Mouse (Mus musculus) frontal cortex, adult 2 months (tissue): Measurements from ENCODE around the gene Gm13420. TPM values are rescaled to one million over a fixed set of nuclear protein-coding genes. Genes with fewer than 3 reads are reported as not detected.
"Not testable (repeated sequence)": the region's sequence is repeated elsewhere in the genome, so short reads cannot be mapped to it uniquely, and the experiment has no call there.

Experiments
- DNase-seq, 2 experiments: peaks; one replicate each; pipeline ENCODE4 v3.0.0; 2022; ENCODE audit warnings: low spot score in 1 of 2; ENCODE audit errors: extremely low spot score in 1 of 2
- polyA plus RNA-seq: library from polyadenylated mRNA; depleted of rRNA; stranded (reverse); fragments of >200 nt; gene quantifications from 2 replicates; pipeline ENCODE4 v1.2.3, GENCODE M21; 2012

Gene Gm13420
- polyA plus RNA-seq, 1 experiment: 0.38 TPM

- DNase-seq: peak in 1 of 2 experiments; percentile 27
These were observed 12.1 kb downstream of the Gm13420 start for GRCm38 (mm10) chr2:29739368-29739767.

DNA sequence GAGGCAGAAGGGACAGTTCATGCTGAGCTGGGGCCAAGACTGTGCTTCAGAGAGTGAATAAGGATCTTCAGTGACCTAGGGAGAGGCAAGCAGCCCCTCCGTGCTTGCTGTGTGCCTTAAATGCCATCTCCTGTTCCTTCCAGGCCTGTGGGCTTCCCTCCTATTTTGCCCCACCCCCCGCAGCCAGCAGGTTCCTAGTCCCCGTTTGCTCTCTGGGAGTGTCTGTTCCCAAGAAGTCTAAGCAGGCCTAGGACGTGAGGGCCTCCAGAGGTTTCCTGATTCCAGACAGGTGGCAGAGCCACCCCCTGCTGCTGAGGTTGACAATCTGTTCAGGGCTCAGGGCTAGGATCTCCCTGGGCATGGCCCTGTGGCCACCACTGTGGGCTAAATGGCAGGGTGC, 12.7 kb downstream of the Gm13420 start:
- no peak for DNase-seq

DNA sequence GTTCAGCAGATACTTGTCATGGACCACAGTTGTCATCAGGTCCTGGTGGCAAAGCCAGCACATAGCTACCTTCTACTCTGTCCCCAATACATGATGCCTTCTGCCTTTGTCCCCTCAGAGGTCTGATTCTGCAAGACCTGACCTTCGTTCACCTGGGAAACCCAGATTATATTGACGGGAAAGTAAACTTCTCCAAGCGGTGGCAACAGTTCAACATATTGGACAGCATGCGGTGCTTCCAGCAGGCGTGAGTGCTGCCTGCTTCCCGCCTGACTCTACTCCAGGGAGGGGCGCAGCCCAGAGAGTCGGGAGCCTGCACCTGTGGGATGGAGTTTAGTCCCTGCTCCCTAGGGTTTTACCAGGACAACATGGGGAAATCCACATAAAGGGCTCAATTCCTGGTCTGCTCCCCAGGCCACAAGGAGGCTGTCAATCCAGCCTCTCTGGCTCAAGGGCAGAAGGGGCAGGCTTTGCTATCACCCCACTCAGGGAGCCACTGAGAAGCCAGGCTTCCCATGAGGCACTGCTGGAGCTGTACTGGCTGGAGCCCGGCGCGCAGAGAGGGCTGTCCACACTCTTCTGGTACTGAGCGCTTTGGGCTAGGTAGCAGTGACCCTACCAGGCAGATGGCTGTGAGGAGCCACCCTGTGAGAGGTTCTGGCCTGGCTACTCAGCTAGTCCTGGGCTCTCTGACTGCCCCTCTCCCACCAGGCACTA, 14.1 kb downstream of the Gm13420 start:
- no peak for DNase-seq

- DNase-seq: no peak
These were observed 15.8 kb downstream of the Gm13420 start for GRCm38 (mm10) chr2:29735708-29736107.

GRCm38 (mm10) chr2:29733348-29733747, 18.1 kb downstream of the Gm13420 start:
- DNase-seq: no peak

- DNase-seq: no peak
These were observed 18.9 kb downstream of the Gm13420 start for GRCm38 (mm10) chr2:29732559-29732958.

DNA sequence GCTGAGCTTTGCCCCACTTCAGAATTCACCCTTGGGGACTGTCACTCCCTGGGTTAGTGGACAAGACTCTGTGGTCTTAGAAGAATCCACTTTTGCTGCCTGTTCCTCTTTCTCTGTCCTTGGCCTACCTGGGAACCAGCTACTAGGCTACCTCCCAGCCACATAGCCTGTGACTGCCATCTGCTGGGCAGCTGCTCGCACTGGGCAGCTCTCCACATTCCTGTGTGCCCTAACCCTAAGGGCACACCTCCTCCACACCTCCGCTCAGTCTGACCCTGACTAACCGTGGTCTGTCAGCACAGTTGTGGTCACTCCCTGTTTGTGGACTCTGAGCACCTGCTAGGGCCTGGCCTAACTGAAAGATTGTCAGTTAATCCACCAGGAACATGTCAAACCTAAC, 19.9 kb downstream of the Gm13420 start:
- peak in 1 of 2 experiments; percentile 39 for DNase-seq

DNA sequence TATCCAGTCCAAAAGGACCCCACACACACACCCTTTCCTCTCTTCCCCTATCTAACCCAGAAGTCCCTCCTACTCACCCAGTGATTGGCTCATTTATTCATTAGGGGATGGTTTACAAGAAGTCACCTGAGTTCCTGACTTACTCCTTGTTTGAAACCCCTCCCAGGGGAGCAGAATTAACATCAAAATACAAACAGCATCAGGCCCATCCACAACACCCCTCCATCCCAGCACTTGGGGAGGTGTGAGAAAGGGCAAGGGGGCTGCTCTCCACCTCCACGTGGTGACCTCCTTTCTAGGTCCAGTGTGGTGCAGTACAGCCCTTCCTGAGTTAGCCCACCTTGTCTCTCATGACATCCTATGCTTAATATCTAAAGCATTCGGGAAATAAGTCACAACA, 22.0 kb downstream of the Gm13420 start:
- DNase-seq: no peak

- DNase-seq: no peak
These were observed 26.7 kb downstream of the Gm13420 start for GRCm38 (mm10) chr2:29724664-29725365.

GRCm38 (mm10) chr2:29723132-29723531, 28.4 kb downstream of the Gm13420 start:
- DNase-seq: no peak

DNA sequence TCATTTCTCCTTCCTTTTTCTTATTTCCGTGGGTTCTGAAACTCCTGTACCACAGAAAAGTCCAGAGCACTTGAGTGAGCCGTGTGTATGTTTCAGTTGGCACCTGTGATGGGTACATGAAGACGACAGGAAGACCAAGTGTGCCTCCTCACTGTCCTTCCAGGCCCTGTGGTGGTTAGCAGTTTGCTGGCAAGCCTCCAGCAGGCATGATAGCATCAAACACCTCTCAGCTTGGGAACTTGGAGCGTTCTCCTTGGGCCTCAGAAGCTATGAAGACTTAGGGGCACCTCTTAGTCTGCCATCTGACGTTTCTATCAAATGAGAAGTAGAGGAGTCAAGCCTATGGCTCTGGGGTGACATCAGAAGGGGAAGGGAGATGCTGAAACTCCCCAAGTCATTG, 32.9 kb downstream of the Gm13420 start:
- no peak for DNase-seq

DNA sequence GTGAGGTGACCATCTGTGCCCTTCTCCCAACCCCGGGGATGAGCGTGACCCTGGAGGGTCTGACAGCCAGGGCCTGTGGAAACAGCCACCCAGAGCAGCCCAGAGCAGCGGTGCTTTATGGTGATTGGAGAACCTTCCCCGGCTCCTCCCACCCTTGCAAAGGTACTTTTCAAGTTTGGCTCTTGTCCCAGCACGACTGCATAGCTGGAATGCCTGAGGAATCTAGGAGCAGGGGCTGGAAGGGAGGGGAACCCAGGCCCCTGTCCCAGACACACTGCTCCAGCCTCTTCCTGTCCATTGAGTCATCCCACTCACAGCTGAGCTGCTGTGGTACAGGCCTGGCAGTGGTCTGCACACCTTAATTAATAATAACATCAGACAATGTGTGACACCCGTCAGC, 34.8 kb downstream of the Gm13420 start:
- DNase-seq: peak in 1 of 2 experiments; percentile 46

- no peak for DNase-seq
These were observed 35.3 kb downstream of the Gm13420 start for GRCm38 (mm10) chr2:29716143-29716542.

GRCm38 (mm10) chr2:29714127-29714526, 37.4 kb downstream of the Gm13420 start:
- DNase-seq: peak; percentile 43 to 53

GRCm38 (mm10) chr2:29713501-29713900, 38.0 kb downstream of the Gm13420 start:
- DNase-seq: no peak

DNA sequence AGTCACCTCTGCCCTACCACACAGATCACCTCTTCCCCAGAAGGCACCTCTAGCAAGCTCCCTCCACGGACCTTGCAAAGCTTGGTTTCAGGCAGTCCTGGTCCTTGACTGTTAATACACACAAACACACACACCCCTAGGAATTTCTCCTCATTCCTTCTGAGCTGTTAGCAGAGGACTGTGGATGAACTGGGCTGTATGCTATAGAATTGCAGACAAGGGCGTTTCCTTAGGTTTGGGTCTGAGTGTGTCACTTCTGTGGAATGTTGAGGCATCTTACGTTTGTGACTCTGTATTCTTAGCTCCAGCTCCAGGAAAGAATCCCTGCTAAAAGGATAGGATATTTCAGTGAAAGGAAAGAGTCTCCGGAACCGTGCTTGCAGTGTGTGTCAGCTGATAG, 39.6 kb downstream of the Gm13420 start:
- no peak for DNase-seq

- no peak for DNase-seq
These were observed 40.4 kb downstream of the Gm13420 start for GRCm38 (mm10) chr2:29711038-29711437.

DNA sequence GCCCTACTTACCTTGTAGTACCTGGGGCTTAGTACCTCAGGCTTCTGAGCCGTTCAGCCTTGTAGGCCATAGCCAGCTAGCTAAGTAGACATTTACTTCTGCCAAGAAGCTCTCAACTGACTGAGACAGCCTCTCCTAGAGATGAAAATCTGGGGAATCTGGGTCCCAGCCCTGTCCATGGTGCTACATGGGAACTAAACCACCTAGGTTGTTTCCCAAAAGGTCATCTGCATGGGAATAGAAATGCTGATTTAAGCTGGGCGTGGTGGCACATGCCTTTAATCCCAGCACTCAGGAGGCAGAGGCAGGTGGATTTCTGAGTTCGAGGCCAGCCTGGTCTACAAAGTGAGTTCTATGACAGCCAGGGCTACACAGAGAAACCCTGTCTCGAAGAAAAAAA, 43.3 kb downstream of the Gm13420 start:
- not testable (repeated sequence) for DNase-seq

DNA sequence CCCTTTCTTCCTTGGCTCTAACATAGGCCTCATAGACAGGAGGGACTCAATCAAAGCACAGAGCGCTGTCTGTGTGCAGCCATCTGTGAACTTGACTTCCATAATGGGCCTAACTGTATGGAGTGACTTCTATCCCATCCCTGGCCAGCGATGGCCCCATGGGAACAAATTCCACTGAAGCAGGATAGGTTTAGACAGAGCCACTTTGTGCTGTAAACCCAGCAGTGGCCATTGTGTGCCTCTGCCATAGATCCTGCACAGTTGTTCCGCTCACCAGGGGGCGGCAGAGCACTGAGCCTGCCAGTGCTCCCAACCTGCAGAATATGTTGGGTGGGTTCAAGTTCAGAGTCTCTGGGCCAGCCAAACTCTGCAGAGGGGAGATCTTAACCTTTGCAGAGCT, 43.8 kb downstream of the Gm13420 start:
- DNase-seq: no peak

DNA sequence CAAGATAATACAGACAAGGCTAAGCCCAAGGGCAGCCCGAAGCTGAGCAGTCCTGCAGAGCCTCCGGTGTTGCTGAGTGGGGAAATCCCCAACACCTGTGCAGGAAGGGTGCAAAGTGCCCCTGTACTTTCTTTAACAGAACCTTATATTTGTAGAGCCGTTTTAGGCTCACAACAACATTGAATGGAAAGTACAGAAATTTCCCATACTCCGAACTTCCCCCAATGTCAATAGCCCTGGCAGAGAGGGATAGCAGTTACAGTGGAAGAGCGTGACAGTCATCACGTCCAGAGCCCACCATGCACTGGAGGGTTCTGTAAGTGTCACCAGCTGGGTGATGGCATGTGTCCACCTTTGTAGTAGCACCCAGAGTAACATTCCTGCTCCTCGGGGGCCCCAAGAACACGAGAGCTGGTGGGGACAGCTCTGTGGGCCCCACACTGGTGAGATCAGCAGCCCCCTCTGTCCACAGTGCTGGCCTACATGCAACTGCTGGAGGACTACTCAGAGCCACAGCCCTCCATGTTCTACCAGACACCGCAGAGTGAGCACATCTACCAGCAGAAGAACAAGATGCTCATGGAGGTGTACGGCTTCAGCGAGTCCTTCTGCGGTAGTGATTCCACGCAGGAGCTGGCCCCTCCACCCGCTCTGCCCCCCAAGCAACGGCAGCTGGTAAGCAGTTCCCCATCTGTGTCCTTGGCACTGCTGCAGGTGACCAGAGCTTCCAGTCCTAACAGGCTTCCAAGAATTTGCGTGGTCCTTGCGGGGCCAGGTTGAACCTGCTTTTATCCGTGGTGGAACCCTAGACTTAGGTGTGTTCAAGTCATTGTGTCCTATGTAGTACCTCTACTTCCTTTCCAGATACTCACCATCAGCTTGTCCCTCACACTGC, 44.5 kb downstream of the Gm13420 start:
- no peak for DNase-seq

GRCm38 (mm10) chr2:29705493-29705892, 46.0 kb downstream of the Gm13420 start:
- no peak for DNase-seq
